Mouse (Mus musculus): ENCODE results near the gene Frmd4b. TPM values are rescaled to one million over a fixed set of nuclear protein-coding genes. Genes with fewer than 3 reads are reported as not detected.
"Not testable (repeated sequence)": the region's sequence is repeated elsewhere in the genome, so short reads cannot be mapped to it uniquely, and the experiment has no call there.

Frmd4b gene
- polyA plus RNA-seq, 1 experiment from 2014 or later: 12.1 TPM

DNA sequence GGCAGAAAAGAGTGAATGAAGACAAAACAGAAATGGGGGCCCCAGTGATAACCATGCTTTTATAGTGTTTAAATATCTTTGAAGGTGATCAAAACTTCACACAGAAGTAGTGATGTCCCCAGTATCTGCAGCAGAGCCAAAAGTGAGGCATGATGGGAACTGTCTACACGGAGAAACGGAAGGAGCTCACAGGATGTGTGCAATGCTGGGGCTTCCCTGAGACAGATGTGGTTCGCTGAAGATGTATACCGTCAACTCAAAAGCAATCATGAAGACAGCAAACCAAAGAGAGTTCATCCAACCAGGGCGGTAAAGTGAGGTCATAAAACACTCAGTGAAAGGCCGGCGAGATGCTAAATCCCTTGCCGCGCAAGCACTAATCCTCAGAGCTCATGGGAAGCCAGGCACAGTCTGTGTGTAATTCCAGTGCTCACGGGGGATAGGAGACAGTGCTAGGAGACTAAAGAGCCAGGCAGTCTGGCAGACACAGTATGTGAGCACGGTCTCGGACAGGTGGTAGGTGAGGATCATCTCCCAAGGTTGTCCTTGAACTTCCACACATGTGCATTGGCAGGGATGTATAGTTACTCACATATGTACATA lies 222.8 kb downstream of the Frmd4b start:
- Histone ChIP-seq H3K36me3 (no peaks in the 10 kb centered on the region), H3K9ac (no peak overlapping the region), H3K27ac (no peak overlapping the region), H3K27me3 (0 out of 2 replicates have a peak, but pooled peaks cover 6% of the 10 kb centered on the region), H3K9me3 (replicated peaks) (no peaks in the 10 kb centered on the region), H3K4me2 (no peak overlapping the region), H3K4me1 (replicated peaks) (peaks cover 15% of the 10 kb centered on the region), H3K4me3 (no peak overlapping the region)
- ATAC-seq (replicated peaks; ENCODE audit: insufficient number of reproducible peaks, insufficient read depth, low FRiP score, low read depth): no peak
- WGBS: 65% methylated on average over 12 of the region's 12 CpGs

DNA sequence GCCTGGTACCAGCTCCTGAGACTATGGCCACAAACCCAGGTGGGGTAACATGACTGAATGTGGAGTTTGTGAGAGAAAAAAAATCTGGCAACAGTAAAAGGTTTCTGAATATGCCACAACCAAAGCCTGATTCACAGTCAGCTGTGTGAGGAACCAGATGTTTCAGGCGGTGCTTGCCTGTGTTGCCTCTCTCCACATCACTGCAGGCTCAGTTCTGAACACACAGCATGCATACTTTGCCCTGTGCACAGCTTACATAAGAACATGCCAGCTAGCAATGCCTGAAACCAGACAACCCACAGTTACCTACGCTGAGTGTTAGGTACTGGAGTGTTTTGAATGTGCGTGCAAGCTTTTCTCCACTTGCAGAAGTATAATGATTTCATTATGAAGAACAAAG lies 224.4 kb downstream of the Frmd4b start:
- H3K36me3 ChIP-seq: no peaks in the 10 kb centered on the region
- peaks cover 15% of the 10 kb centered on the region for H3K4me1 ChIP-seq (replicated peaks)
- 81% methylated on average over 3 of the region's 3 CpGs for WGBS
- no peak overlapping the region for H3K27ac ChIP-seq
- H3K9ac ChIP-seq: no peak overlapping the region
- H3K4me3 ChIP-seq: no peak overlapping the region
- no peak for ATAC-seq (replicated peaks; ENCODE audit: insufficient number of reproducible peaks, insufficient read depth, low FRiP score, low read depth)
- no peaks in the 10 kb centered on the region for H3K27me3 ChIP-seq
- no peak overlapping the region for H3K4me2 ChIP-seq
- no peaks in the 10 kb centered on the region for H3K9me3 ChIP-seq (replicated peaks)

DNA sequence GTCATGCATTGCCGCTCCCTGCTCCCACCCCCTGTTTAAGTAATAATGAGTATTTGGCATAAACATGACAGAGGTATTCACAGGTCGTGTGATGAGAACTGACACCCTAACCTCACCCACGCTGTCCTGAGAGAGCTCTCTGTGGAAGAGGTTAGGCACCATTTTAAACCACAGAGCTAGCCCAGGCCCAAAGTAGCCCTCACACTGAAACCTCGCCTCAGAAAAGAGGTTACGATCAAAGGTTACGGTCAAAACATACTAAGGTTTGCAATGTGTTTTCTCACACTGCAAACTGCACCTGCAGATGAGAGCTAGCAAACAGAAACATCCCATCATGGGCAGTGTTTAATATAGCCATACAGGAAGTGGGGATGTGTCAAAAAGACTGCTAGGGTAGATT lies 230.0 kb downstream of the Frmd4b start:
- no peak overlapping the region for H3K4me2 ChIP-seq
- H3K4me3 ChIP-seq: no peak overlapping the region
- no peak for ATAC-seq (replicated peaks; ENCODE audit: insufficient number of reproducible peaks, insufficient read depth, low FRiP score, low read depth)
- no peaks in the 10 kb centered on the region for H3K4me1 ChIP-seq (replicated peaks)
- H3K27ac ChIP-seq: no peak overlapping the region
- no peaks in the 10 kb centered on the region for H3K27me3 ChIP-seq
- 83% methylated on average over 6 of the region's 6 CpGs for WGBS
- no peak overlapping the region for H3K9ac ChIP-seq
- no peaks in the 10 kb centered on the region for H3K36me3 ChIP-seq
- no peaks in the 10 kb centered on the region for H3K9me3 ChIP-seq (replicated peaks)

DNA sequence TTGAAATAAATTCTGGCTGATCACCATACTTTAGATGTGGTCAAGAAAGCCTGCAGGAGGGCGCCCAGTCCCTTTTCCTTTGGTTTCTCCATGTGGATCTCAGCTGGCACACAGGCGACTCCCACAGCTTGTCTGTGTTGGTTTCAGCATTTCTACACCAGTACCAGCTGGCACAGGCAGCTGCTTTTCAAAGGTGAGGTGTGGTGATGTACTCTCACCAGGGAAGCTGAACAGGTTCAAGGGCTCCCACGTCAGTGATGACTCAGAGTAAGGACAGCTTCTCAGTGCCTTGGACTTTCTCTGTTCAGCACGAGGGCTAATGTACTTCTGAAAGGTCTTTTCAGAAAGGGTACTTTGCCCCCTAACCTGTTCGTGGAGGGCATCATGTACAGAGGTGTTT lies 232.4 kb downstream of the Frmd4b start:
- Histone ChIP-seq H3K36me3 (no peaks in the 10 kb centered on the region), H3K27ac (no peak overlapping the region), H3K4me2 (no peak overlapping the region), H3K9me3 (replicated peaks) (no peaks in the 10 kb centered on the region), H3K4me3 (no peak overlapping the region), H3K4me1 (replicated peaks) (no peaks in the 10 kb centered on the region), H3K27me3 (no peaks in the 10 kb centered on the region), H3K9ac (no peak overlapping the region)
- no peak for ATAC-seq (replicated peaks; ENCODE audit: insufficient number of reproducible peaks, insufficient read depth, low FRiP score, low read depth)
- 81% methylated on average over 5 of the region's 5 CpGs for WGBS

DNA sequence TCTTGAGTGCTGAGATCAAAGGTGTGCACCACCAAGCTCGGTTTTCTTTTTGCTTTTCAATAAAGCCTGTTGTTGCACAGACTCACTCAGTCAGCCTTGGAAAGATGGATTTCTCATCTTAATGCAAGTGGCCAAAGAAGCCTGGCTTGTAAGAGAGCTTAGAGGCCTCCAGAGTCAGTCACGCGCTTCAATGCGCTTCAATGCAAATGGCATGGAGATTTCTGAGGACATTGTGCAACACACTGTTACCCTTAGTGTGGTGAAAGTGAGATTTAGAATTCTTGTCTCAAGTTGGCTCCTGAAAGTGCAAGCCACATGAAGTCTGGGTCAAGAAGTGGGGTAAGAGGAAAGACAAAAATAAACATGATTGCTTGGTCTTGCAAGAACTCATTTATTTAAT lies 236.1 kb downstream of the Frmd4b start:
- Histone ChIP-seq H3K4me1 (replicated peaks) (no peaks in the 10 kb centered on the region), H3K4me2 (no peak overlapping the region), H3K36me3 (no peaks in the 10 kb centered on the region), H3K4me3 (no peak overlapping the region), H3K9ac (no peak overlapping the region), H3K27ac (no peak overlapping the region), H3K27me3 (no peaks in the 10 kb centered on the region), H3K9me3 (replicated peaks) (no peaks in the 10 kb centered on the region)
- WGBS: 83% methylated on average over 4 of the region's 4 CpGs
- ATAC-seq (replicated peaks; ENCODE audit: insufficient number of reproducible peaks, insufficient read depth, low FRiP score, low read depth): no peak

DNA sequence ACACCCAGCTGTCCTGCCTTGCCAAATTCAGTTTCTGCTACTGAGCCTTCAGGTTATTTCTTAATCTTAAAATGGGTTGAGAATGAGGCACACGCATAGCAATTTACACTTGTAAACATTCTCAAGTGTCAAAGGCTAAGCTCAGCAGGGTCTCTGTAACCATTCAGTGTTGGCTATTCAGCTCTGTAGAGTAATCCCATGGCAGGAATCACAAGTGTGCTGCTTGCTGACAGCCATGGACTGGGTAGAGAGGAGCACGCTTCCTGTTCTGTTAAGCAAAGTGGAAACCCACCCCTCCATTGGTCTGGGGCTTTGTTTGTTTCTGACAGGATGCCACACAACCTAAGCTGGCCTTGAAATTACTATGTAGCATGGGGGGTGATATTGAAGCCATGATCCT lies 246.4 kb downstream of the Frmd4b start:
- H3K4me3 ChIP-seq: no peak overlapping the region
- no peak overlapping the region for H3K27ac ChIP-seq
- H3K4me1 ChIP-seq (replicated peaks): no peaks in the 10 kb centered on the region
- no peak overlapping the region for H3K4me2 ChIP-seq
- H3K9me3 ChIP-seq (replicated peaks): no peaks in the 10 kb centered on the region
- ATAC-seq (replicated peaks; ENCODE audit: insufficient number of reproducible peaks, insufficient read depth, low FRiP score, low read depth): no peak
- no peaks in the 10 kb centered on the region for H3K27me3 ChIP-seq
- 55% methylated on average over 2 of the region's 2 CpGs for WGBS
- no peaks in the 10 kb centered on the region for H3K36me3 ChIP-seq
- H3K9ac ChIP-seq: no peak overlapping the region

DNA sequence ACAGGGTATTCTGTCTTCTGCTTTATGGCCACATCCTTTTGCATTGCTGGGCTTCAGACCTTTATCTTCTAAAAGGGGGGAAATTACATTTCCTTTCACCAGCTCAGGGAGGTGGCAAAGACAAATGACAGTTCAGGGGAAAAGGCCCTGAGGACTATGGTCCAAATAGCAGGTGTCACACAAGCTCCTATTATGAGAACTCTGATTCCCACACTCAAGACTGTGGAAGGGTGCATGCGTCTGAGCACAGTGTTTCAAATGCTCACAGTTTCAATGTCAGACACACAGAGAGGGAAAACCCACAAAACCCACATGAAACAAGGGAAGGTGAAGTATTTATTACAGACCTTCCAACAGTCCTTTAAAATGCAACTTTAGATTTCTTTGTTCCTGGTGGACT lies 246.9 kb downstream of the Frmd4b start:
- ATAC-seq (replicated peaks; ENCODE audit: insufficient number of reproducible peaks, insufficient read depth, low FRiP score, low read depth): no peak
- 36% methylated on average over 1 of the region's 1 CpGs for WGBS
- Histone ChIP-seq H3K9ac (no peak overlapping the region), H3K4me1 (replicated peaks) (no peaks in the 10 kb centered on the region), H3K27me3 (no peaks in the 10 kb centered on the region), H3K9me3 (replicated peaks) (no peaks in the 10 kb centered on the region), H3K27ac (no peak overlapping the region), H3K36me3 (no peaks in the 10 kb centered on the region), H3K4me2 (no peak overlapping the region), H3K4me3 (no peak overlapping the region)

DNA sequence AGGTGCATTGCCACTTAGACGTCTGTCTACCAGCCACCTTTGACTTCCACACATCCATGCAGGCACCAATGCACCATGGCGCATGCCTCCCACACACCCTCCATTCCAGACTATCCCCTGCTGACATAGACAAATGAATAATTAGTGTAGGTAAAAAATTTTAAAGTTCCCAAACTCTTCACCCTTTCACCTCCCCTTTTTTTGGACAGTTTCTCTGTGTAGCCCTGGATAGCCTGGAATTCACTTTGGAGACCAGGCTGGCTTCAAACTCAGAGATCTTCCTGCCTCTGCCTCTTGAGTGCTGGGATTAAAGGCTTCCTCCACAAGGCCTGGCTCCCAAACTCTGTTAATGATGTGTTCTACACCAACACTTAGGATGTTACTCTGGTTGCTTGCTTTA lies 253.5 kb downstream of the Frmd4b start:
- no peaks in the 10 kb centered on the region for H3K4me1 ChIP-seq (replicated peaks)
- H3K9me3 ChIP-seq (replicated peaks): 0 out of 2 replicates have a peak, but pooled peaks cover 3% of the 10 kb centered on the region
- H3K27me3 ChIP-seq: no peaks in the 10 kb centered on the region
- no peak overlapping the region for H3K4me2 ChIP-seq
- no peak for ATAC-seq (replicated peaks; ENCODE audit: insufficient number of reproducible peaks, insufficient read depth, low FRiP score, low read depth)
- no peak overlapping the region for H3K27ac ChIP-seq
- no peak overlapping the region for H3K9ac ChIP-seq
- H3K4me3 ChIP-seq: no peak overlapping the region
- H3K36me3 ChIP-seq: no peaks in the 10 kb centered on the region
- 86% methylated on average over 2 of the region's 2 CpGs for WGBS

DNA sequence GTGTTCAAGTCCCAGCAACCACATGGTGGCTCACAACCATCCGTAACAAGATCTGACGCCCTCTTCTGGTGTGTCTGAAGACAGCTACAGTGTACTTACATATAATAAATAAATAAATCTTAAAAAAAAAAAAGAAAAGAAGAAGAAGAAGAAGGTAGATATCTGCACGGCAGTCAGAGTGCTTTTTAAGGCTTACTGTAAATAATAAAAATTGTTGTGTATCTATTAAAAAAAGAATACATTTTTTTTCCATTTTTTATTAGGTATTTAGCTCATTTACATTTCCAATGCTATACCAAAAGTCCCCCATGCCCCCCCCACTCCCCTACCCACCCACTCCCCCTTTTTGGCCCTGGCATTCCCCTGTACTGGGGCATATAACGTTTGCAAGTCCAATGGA lies 259.7 kb downstream of the Frmd4b start:
- peaks cover 27% of the 10 kb centered on the region for H3K4me1 ChIP-seq (replicated peaks)
- H3K9me3 ChIP-seq (replicated peaks): not testable (repeated sequence)

DNA sequence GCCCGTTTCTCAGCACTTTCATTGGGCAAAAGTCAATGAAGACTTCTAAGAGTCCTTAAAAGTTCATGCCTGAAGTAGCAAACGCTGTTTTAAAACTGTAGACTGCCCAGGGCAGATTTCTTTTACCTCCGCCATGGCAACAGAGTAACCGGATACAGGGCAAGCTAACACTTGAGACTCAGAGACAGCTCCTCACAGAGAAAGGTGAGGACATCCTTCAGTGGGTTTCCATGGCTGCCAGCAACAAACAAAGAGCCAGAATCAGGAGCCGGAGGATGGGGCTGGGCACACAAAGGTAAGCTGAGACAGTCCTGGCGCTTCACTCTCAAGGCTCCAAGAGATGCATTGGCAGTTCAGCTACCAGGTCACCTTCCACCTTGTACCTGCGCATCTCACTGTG lies 260.7 kb downstream of the Frmd4b start:
- peaks cover 35% of the 10 kb centered on the region for H3K4me1 ChIP-seq (replicated peaks)

More for the DNA sequence above, 259.7 kb downstream of the Frmd4b start:
- H3K9ac ChIP-seq; H3K4me3 ChIP-seq; ATAC-seq (replicated peaks; ENCODE audit: insufficient number of reproducible peaks, insufficient read depth, low FRiP score, low read depth); H3K27ac ChIP-seq; H3K36me3 ChIP-seq; H3K27me3 ChIP-seq; H3K4me2 ChIP-seq: not testable (repeated sequence)
- 84% methylated on average over 4 of the region's 4 CpGs for whole genome bisulfite sequencing

DNA sequence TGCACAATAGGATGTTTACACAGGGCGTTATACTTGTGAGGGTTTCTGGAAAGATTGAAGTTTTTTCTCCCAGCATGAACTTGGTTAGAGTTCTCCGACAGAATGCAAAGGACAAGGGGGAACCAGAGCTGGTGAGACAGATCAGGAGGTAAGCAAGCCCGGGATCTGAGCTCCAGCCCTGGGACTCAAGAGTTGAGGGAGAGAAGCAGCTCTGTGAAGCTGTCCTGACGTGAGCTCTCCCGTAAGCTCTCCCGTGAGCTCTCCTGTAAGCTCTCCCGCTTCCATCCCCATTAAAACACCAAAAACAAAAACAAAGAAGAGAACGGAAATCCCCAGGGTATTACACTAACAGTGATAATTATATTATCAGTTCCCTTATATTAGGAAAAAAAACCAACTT lies 262.2 kb downstream of the Frmd4b start:
- no peak overlapping the region; the same call in 1 of the 2 replicates for H3K27ac ChIP-seq
- H3K9me3 ChIP-seq (replicated peaks): no peaks in the 10 kb centered on the region
- H3K4me2 ChIP-seq: no peak overlapping the region
- 30% methylated on average over 8 of the region's 8 CpGs for WGBS
- no peak overlapping the region for H3K9ac ChIP-seq
- H3K4me1 ChIP-seq (replicated peaks): peaks cover 42% of the 10 kb centered on the region
- ATAC-seq (replicated peaks; ENCODE audit: insufficient number of reproducible peaks, insufficient read depth, low FRiP score, low read depth): no peak
- no peak overlapping the region for H3K4me3 ChIP-seq
- no peaks in the 10 kb centered on the region for H3K27me3 ChIP-seq
- H3K36me3 ChIP-seq: no peaks in the 10 kb centered on the region

More for the DNA sequence above, 260.7 kb downstream of the Frmd4b start:
- no peaks in the 10 kb centered on the region for H3K36me3 ChIP-seq
- H3K9me3 ChIP-seq (replicated peaks): 0 out of 2 replicates have a peak, but pooled peaks cover 3% of the 10 kb centered on the region
- ATAC-seq (replicated peaks; ENCODE audit: insufficient number of reproducible peaks, insufficient read depth, low FRiP score, low read depth): no peak
- H3K4me2 ChIP-seq: no peak overlapping the region
- no peak overlapping the region for H3K4me3 ChIP-seq
- H3K27ac ChIP-seq: no peak overlapping the region
- 64% methylated on average over 7 of the region's 7 CpGs for WGBS
- no peak overlapping the region for H3K9ac ChIP-seq
- H3K27me3 ChIP-seq: no peaks in the 10 kb centered on the region

DNA sequence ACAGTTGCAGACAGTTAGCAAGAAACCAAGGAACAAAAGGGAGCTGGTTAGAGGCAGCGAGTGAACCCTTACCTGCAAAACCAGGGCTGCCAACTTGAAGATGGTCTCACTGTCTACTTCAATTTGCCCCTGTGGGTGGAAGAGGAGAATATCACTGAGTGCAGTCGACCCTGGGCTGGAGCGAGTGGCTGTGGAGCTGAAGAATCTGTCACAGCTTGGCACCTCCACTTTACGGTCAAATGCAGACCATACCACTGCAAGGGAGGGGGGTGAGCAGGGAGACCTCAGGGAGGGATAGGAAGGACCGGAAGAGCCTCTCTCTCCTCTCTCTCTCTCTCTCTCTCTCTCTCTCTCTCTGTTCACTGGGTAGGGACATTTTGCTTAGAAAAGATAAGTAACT lies 263.4 kb downstream of the Frmd4b start:
- Histone ChIP-seq H3K4me3 (peak overlapping the region; percentile 40), H3K36me3 (no peaks in the 10 kb centered on the region), H3K9me3 (replicated peaks) (no peaks in the 10 kb centered on the region), H3K4me1 (replicated peaks) (peaks cover 53% of the 10 kb centered on the region), H3K4me2 (peak overlapping the region; percentile 49), H3K27me3 (no peaks in the 10 kb centered on the region), H3K9ac (no peak overlapping the region), H3K27ac (peak overlapping the region; percentile 17; the same call in 1 of the 2 replicates)
- 9% methylated on average over 5 of the region's 5 CpGs for whole genome bisulfite sequencing
- peak; percentile 48; the same call in 1 of the 2 replicates for ATAC-seq (replicated peaks; ENCODE audit: insufficient number of reproducible peaks, insufficient read depth, low FRiP score, low read depth)
